Mouse (Mus musculus) embryonic facial prominence, embryonic 15.5 days (tissue): Measurements from ENCODE around the gene Lrrc41. TPM values are rescaled to one million over a fixed set of nuclear protein-coding genes. Genes with fewer than 3 reads are reported as not detected.

Experiments
- ATAC-seq: fragments of 200-750 bp; cut with Nextera tagmentation; 2 replicates; pipeline ENCODE4 v1.8.0; 2017; ENCODE audit warnings: low read depth, moderate TSS enrichment; ENCODE audit not compliant: insufficient number of reproducible peaks, low FRiP score, low TSS enrichment
- H3K27ac ChIP-seq: fragments of 300-500 bp; sonication (generic); replicated peaks from 2 replicates; pipeline ENCODE4 v1.5.1; 2015; ENCODE audit warnings: mild to moderate bottlenecking, inconsistent platforms
- H3K27me3 ChIP-seq: fragments of 300-500 bp; sonication (generic); 2 replicates; pipeline ENCODE4 v1.6.1; 2015; ENCODE audit warnings: inconsistent platforms
- H3K36me3 ChIP-seq: fragments of 300-500 bp; sonication (generic); 2 replicates; pipeline ENCODE4 v1.6.1; 2015; ENCODE audit warnings: mild to moderate bottlenecking, inconsistent platforms
- H3K4me1 ChIP-seq: fragments of 300-500 bp; sonication (generic); 2 replicates; pipeline ENCODE4 v1.6.1; 2015; ENCODE audit warnings: inconsistent platforms
- H3K4me2 ChIP-seq: fragments of 300-500 bp; sonication (generic); replicated peaks from 2 replicates; pipeline ENCODE4 v1.6.1; 2015; ENCODE audit warnings: mild to moderate bottlenecking, inconsistent platforms
- H3K4me3 ChIP-seq: fragments of 300-500 bp; sonication (generic); replicated peaks from 2 replicates; pipeline ENCODE4 v1.5.1; 2015; ENCODE audit warnings: mild to moderate bottlenecking, inconsistent platforms
- H3K9ac ChIP-seq: fragments of 300-500 bp; sonication (generic); 2 replicates; pipeline ENCODE4 v1.6.1; 2015; ENCODE audit warnings: inconsistent platforms
- H3K9me3 ChIP-seq: fragments of 300-500 bp; sonication (generic); replicated peaks from 2 replicates; pipeline ENCODE4 v1.6.1; 2016; ENCODE audit warnings: inconsistent platforms
- WGBS: fragments of 180-500 bp; shearing (Covaris S2); methylation state at CpG from one replicate; pipeline ENCODE4 v1.1.7; 2015; 5-methylcytosine and 5-hydroxymethylcytosine counted together
- polyA plus RNA-seq: library from polyadenylated mRNA; unstranded; fragments of >200 nt; fragmentation: Nextera tagmentation; extraction: Ambion mirVana; gene quantifications from 2 replicates; pipeline ENCODE4 v1.2.1, GENCODE M21; 2015

The Lrrc41 gene
- polyA plus RNA-seq, 1 experiment from 2014 or later: 81.6 TPM

DNA sequence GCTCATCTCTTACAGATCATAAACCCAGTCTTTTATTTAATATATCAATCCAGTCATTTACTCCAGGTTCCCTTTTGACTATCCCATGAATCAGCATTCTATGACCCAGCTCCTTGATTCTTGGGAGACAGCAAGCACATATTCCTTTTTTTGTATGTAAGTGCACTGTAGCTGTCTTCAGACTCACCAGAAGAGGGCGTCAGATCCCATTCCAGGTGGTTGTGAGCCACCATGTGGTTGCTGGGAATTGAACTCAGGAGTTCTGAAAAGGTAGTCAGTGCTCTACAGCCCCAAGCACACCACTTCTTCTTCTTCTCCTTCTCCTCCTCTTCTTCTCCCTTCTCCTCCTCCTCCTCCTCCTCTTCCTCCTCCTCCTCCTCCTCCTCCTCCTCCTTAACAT lies 17.5 kb upstream of the Lrrc41 start:
- H3K4me2 ChIP-seq: no peak overlapping the region
- peaks cover 13% of the 10 kb centered on the region for H3K4me1 ChIP-seq
- no peak for ATAC-seq
- H3K4me3 ChIP-seq: no peak overlapping the region
- no peak overlapping the region for H3K27ac ChIP-seq
- WGBS: 3% methylated on average over 1 of the region's 1 CpGs
- H3K36me3 ChIP-seq: no peaks in the 10 kb centered on the region
- no peaks in the 10 kb centered on the region for H3K27me3 ChIP-seq
- no peak overlapping the region for H3K9ac ChIP-seq
- H3K9me3 ChIP-seq: no peaks in the 10 kb centered on the region

DNA sequence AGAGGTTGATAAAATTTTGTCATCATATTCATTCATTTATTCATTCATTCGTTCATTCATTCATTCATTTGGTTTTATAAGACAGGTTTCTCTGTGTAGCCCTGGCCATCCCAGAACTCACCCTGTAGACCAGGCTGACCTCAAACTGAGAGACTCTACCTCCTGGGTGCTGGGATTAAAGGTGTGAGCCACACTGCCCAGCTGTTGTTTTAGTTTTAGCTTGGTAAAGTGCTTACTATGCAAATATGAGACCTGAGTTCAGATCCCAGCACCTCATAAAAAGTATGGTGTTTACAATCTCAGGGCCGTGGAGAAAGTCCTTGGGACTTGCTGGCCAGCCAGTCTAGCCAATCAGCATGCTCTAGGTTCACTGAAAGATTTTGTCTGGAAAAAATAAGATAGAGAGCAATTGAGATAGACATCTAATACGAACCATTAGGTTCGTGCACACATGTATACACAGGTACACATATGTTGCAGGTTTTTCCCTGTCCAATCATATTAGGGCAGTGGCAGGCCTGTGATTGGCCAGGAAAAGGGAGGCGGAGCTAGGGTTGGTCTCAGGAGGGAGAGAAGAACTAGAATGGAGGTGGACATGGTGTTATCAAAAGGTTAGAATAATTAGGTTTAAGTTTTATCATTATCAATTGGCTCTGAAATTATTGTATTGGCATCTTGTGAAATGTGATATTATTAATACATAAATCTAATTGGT lies 15.9 kb upstream of the Lrrc41 start:
- no peak for ATAC-seq
- no peak overlapping the region for H3K9ac ChIP-seq
- H3K4me1 ChIP-seq: 0 out of 2 replicates have a peak, but pooled peaks cover 4% of the 10 kb centered on the region
- H3K27me3 ChIP-seq: no peaks in the 10 kb centered on the region
- 76% methylated on average over 5 of the region's 5 CpGs for WGBS
- no peak overlapping the region for H3K4me2 ChIP-seq
- no peaks in the 10 kb centered on the region for H3K36me3 ChIP-seq
- no peaks in the 10 kb centered on the region for H3K9me3 ChIP-seq
- no peak overlapping the region for H3K4me3 ChIP-seq
- H3K27ac ChIP-seq: no peak overlapping the region

DNA sequence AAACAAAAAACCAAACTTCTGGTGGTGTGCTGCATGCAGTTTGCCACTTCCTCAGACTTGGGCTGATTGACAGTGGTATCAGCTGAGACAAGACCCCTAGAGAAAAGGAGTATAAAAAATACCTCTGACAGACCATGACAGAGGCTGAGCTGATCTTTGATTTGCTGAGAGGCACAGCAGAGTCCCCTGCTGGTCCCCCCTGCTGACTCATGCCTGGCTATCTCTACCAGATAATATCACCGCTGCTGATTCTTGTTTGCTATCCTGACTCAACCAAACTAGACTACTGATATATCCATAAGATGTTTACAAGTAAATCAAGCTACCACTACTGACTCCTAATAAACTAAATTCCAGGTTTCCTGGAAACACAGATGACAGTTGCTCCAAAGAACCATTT lies 11.2 kb upstream of the Lrrc41 start:
- Histone ChIP-seq H3K4me1 (no peaks in the 10 kb centered on the region), H3K27me3 (no peaks in the 10 kb centered on the region), H3K36me3 (peaks cover 26% of the 10 kb centered on the region), H3K4me3 (no peak overlapping the region), H3K9me3 (no peaks in the 10 kb centered on the region), H3K9ac (no peak overlapping the region), H3K4me2 (no peak overlapping the region), H3K27ac (no peak overlapping the region)
- ATAC-seq: no peak
- 50% methylated on average over 1 of the region's 1 CpGs for WGBS

DNA sequence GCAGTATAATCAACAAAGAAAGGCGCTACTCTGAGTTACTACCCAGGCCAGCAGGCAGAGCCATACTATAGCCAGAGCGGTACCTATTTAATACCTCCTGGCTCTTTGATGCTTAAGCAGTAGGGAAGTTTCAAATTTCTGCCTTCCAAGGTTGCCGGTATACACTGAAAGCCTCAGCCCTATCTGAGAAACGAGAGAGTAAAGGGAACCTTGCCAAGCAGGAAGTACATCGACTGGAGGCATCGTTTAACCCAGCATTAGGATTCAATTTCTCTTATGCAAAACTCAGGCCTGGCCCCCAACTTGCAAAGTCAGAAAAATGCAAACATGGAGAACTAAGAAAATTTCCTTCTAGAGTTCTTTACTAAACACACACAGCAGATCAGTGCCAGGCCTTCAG lies 5.0 kb upstream of the Lrrc41 start:
- H3K27ac ChIP-seq: no peak overlapping the region
- H3K4me1 ChIP-seq: peaks cover 13% of the 10 kb centered on the region
- H3K9me3 ChIP-seq: no peaks in the 10 kb centered on the region
- H3K9ac ChIP-seq: no peak overlapping the region
- ATAC-seq: no peak
- 66% methylated on average over 6 of the region's 6 CpGs for WGBS
- peaks cover 42% of the 10 kb centered on the region for H3K36me3 ChIP-seq
- H3K4me3 ChIP-seq: no peak overlapping the region
- H3K4me2 ChIP-seq: no peak overlapping the region
- no peaks in the 10 kb centered on the region for H3K27me3 ChIP-seq

DNA sequence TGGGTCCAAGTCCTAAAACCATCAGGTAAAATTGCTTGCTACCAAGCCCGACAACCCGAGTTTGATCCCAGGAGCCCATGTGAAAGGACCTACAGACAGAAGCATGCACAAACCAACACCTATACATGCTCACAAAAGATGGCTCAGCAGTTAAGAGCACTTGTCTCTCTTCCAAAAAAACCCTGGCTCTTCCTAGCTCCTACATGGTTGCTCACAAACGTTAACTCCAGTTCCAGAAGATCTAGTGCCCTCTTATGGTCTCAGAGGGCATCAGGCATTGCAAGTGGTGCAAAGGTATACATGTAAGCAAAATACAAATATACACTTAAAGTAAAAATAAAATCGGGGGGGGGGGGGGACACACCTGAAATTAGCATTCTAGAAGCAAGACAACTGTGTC lies 1.9 kb upstream of the Lrrc41 start:
- no peak overlapping the region for H3K9ac ChIP-seq
- no peaks in the 10 kb centered on the region for H3K27me3 ChIP-seq
- H3K4me2 ChIP-seq: no peak overlapping the region
- 0 out of 2 replicates have a peak overlapping the region, but pooled peaks have one; percentile 7 for H3K4me3 ChIP-seq
- H3K27ac ChIP-seq: no peak overlapping the region
- 50% methylated on average over 4 of the region's 4 CpGs for WGBS
- ATAC-seq: no peak
- peaks cover 28% of the 10 kb centered on the region for H3K4me1 ChIP-seq
- no peaks in the 10 kb centered on the region for H3K9me3 ChIP-seq
- H3K36me3 ChIP-seq: peaks cover 24% of the 10 kb centered on the region

DNA sequence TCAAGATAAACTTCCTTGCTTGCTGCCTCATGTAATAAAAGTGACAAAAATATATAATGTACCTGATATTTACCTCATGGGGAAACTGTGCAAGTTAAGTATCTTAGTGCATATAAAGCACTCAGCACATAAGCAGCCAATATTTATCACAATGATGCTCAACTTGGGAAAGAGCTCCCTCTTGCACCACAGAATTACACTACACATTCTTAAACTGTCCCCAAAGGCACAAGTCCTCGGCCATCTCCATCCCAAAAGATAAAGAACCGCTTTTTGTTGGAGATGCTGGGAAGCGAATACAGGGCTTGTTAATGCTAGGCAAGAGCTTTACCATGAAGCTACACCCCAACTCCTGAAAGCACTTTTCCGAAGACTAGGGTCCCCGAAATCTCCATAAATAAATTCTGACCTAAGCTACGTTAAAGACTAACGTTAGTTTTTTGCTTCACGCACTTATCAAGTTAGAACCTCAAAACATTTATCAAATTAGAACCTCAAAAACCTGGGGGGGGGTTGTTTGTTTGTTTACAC lies 859 bp upstream of the Lrrc41 start:
- H3K9me3 ChIP-seq: no peaks in the 10 kb centered on the region
- H3K36me3 ChIP-seq: peaks cover 13% of the 10 kb centered on the region; the same call in 1 of the 2 replicates
- 3% methylated on average over 8 of the region's 8 CpGs for WGBS
- peak overlapping the region; percentile 100 for H3K9ac ChIP-seq
- H3K4me2 ChIP-seq: peak overlapping the region; percentile 73
- peak overlapping the region; percentile 97 for H3K4me3 ChIP-seq
- H3K4me1 ChIP-seq: peaks cover 28% of the 10 kb centered on the region
- H3K27ac ChIP-seq: peak overlapping the region; percentile 98
- no peaks in the 10 kb centered on the region for H3K27me3 ChIP-seq
- no peak for ATAC-seq

DNA sequence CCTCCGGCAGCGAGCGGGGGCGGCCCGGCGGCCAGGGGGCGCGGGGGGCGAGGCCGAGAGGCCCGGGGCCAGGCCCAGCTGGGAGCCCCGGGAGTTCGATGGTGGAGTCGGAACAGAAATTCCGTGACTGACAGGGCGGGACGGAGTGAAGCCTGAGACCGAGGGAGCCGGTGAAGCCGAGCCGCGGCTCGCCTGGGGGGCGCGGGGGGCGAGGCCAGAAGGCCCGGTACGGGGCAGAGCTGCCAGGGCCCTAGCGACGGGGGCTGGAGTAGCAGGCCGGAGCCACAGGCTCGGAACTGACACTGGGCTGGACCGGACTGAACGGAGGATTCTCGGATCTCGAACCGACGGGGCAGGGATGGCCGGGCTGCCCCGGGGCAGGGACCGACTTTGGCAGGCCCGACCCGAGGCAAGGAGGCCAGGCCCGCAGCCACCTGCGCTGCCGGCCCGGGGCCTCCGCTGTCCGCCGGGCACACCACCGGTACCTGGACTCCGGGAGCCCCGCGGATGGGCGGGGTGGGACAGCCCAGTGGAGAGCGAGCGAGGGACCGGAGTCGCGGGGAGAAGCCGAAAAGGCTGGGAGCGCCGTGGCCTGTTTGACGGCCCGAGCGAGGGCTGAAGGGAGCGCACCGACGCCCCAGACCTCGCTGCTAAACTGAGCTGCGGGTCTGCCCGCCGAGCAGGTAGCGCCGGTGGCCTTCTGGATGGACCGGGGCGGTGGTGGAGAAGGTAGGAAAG lies 731 bp downstream of the Lrrc41 start:
- Histone ChIP-seq H3K9me3 (no peaks in the 10 kb centered on the region), H3K9ac (peak overlapping the region; percentile 100), H3K4me2 (peak overlapping the region; percentile 73), H3K27me3 (no peaks in the 10 kb centered on the region), H3K4me3 (peak overlapping the region; percentile 97), H3K36me3 (peaks cover 6% of the 10 kb centered on the region), H3K27ac (peak overlapping the region; percentile 98), H3K4me1 (peaks cover 28% of the 10 kb centered on the region)
- ATAC-seq: peak; percentile 68
- WGBS: 1% methylated on average over 77 of the region's 77 CpGs

DNA sequence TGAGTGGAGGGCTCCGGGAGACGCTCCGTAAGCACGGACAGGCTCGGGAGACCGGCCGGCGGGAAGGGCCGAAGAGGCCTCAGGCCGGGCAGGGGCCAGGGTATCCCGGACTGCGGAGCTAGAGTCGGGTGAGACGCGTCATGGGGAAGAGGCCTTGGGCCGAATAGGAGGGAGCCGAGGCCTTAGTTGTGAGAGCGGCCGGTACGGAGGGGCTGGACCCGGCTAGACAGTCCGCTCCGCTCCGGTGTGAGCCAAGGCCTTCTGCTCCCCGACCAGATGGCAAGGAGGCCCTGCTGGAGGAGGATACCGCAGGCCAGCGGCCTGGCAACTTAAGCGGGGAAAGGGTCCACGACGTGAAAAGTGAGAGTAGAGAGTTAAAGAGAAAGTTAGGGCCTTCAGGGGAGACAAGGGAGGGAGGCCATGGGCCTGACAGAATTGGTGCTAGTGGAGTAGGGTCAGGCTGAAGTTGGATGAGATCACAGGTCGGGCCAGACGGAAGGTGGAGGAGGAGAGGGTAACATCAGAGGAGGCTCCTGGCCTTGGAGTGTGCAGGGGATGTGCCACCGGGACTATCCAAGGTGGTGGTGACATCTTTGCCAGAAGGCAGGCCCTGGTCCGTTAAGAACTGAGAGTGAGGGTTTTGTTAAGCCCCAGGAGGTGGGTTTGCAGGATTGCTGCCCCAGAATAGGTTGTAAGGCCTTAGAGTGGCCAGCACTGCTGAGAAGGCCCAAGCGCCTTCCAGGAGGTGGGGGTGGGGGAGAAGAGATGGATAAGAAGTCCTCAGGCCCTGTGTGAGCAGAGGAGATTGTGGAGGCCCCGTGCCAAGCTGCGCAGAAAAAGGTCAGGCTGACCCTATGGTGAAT lies 1.5 kb downstream of the Lrrc41 start:
- H3K4me3 ChIP-seq: peak overlapping the region; percentile 97
- H3K27ac ChIP-seq: peak overlapping the region; percentile 98
- H3K4me2 ChIP-seq: peak overlapping the region; percentile 73
- no peaks in the 10 kb centered on the region for H3K27me3 ChIP-seq
- WGBS: 2% methylated on average over 37 of the region's 37 CpGs
- peaks cover 14% of the 10 kb centered on the region for H3K36me3 ChIP-seq
- ATAC-seq: peak; percentile 11; the same call in 1 of the 2 replicates
- H3K9me3 ChIP-seq: no peaks in the 10 kb centered on the region
- H3K4me1 ChIP-seq: peaks cover 28% of the 10 kb centered on the region
- peak overlapping the region; percentile 100 for H3K9ac ChIP-seq

DNA sequence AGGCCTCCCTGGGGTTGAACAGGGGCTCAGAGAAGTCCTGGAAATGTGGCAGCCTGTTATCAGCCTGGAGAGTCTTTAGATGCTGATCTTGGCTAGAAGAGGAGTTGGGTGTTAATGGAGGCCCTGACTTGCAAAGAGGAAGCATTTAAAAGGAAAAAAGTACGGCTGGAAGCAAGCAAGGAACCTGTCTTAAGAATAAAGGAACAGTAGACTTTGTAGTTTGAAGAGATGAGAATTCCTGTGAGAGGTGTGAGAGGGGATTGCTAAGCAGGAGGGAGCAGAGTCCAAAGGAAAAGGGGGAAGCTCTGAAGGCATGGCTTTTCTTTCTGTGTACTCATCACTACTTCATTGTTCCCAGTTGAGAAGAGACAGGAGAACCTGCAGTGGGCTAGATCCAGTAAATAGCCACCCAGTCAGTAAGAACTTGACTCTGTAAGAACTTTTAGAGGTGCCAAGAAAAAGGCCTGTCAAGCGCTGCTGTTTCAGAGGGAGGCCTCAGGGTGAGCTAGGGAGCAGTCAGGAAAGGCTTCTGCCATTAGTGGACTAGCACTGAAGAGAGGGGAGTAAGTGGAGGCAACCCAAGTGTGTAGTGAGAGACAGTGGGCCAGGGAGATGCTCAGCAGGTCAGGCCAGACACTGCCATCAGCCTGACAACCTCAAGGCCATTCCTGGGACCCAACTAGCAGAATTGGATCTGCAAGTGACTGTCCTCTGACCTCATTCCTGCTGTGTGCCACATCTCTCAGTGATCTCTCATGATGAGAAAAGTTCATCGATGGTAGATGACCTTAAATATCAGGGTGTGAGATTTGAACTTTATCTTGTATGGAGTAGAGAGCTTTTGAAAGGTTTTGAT lies 2.4 kb downstream of the Lrrc41 start:
- 54% methylated on average over 3 of the region's 3 CpGs for WGBS
- peak overlapping the region; percentile 73 for H3K4me2 ChIP-seq
- H3K27ac ChIP-seq: peak overlapping the region; percentile 98
- H3K4me1 ChIP-seq: peaks cover 28% of the 10 kb centered on the region
- H3K27me3 ChIP-seq: no peaks in the 10 kb centered on the region
- H3K9me3 ChIP-seq: no peaks in the 10 kb centered on the region
- H3K36me3 ChIP-seq: peaks cover 20% of the 10 kb centered on the region
- ATAC-seq: no peak
- peak overlapping the region; percentile 100 for H3K9ac ChIP-seq
- peak overlapping the region; percentile 97 for H3K4me3 ChIP-seq

DNA sequence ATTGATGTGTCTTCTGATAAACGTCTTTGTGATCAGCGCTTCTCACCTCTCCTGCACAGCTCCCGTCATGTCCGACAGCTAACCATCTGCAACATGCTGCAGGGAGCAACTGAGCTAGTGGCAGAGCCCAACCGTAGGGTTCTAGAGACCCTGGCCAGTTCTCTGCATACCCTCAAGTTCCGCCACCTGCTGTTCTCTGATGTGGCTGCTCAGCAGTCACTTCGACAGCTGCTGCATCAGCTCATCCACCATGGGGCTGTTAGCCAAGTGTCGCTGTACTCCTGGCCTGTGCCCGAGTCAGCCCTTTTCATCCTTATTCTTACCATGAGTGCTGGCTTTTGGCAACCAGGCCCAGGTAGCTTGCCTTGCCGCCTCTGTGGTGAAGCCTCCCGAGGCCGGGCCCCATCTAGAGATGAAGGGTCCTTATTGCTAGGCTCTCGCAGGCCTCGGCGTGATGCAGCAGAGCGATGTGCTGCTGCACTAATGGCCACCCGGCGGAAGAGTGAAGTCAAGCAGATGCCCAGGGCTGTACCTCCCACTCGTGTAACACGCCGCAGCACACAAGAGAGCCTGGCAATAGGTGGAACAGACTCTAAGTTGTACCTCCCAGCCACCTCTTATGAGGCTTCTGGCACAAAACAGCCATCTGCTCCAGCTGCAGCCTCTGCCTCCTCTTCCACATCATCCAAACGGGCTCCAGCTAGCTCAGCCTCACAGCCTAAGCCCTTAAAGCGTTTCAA lies 13.6 kb downstream of the Lrrc41 start:
- WGBS: 87% methylated on average over 23 of the region's 23 CpGs

More for the DNA sequence above, 13.6 kb downstream of the Lrrc41 start:
- H3K9ac ChIP-seq: no peak overlapping the region
- ATAC-seq: no peak
- H3K4me2 ChIP-seq: no peak overlapping the region
- H3K36me3 ChIP-seq: peaks cover 92% of the 10 kb centered on the region
- no peaks in the 10 kb centered on the region for H3K27me3 ChIP-seq
- H3K4me1 ChIP-seq: no peaks in the 10 kb centered on the region
- H3K4me3 ChIP-seq: no peak overlapping the region
- H3K9me3 ChIP-seq: no peaks in the 10 kb centered on the region
- no peak overlapping the region for H3K27ac ChIP-seq
